Mouse (Mus musculus): Measurements from ENCODE around the gene Mchr1.

Mchr1 gene

GRCm38 (mm10) chr15:81226796-81227195 lies 8.5 kb upstream of the Mchr1 start:
- DNase-seq (ENCODE audit: low read depth, low spot score): no peak

- no peak for DNase-seq (ENCODE audit: low read depth, low spot score)
Observed at GRCm38 (mm10) chr15:81227275-81227674, 8.0 kb upstream of the Mchr1 start.

- DNase-seq (ENCODE audit: low read depth, low spot score): no peak
Observed at GRCm38 (mm10) chr15:81228258-81228657, 7.0 kb upstream of the Mchr1 start.

- DNase-seq (ENCODE audit: low read depth, low spot score): no peak
Observed at GRCm38 (mm10) chr15:81229791-81230190, 5.5 kb upstream of the Mchr1 start.

GRCm38 (mm10) chr15:81231325-81231724 lies 4.0 kb upstream of the Mchr1 start:
- DNase-seq (ENCODE audit: low read depth, low spot score): no peak

- no peak for DNase-seq (ENCODE audit: low read depth, low spot score)
Observed at GRCm38 (mm10) chr15:81236062-81236461, 763 bp downstream of the Mchr1 start.

- no peak for DNase-seq (ENCODE audit: low read depth, low spot score)
Observed at GRCm38 (mm10) chr15:81237471-81237870, 2.2 kb downstream of the Mchr1 start.

- DNase-seq (ENCODE audit: low read depth, low spot score): peak; percentile 73
Observed at GRCm38 (mm10) chr15:81239261-81239660, 4.0 kb downstream of the Mchr1 start.

GRCm38 (mm10) chr15:81239794-81240343 lies 4.6 kb downstream of the Mchr1 start:
- no peak for DNase-seq (ENCODE audit: low read depth, low spot score)

- DNase-seq (ENCODE audit: low read depth, low spot score): no peak
Observed at GRCm38 (mm10) chr15:81246890-81247289, 11.6 kb downstream of the Mchr1 start.

- DNase-seq (ENCODE audit: low read depth, low spot score): no peak
Observed at GRCm38 (mm10) chr15:81247583-81248340, 12.5 kb downstream of the Mchr1 start.

GRCm38 (mm10) chr15:81248341-81248679 lies 13.0 kb downstream of the Mchr1 start:
- no peak for DNase-seq (ENCODE audit: low read depth, low spot score)

GRCm38 (mm10) chr15:81248951-81249579 lies 13.8 kb downstream of the Mchr1 start:
- DNase-seq (ENCODE audit: low read depth, low spot score): no peak

GRCm38 (mm10) chr15:81252626-81253174 lies 17.4 kb downstream of the Mchr1 start:
- no peak for DNase-seq (ENCODE audit: low read depth, low spot score)

- no peak for DNase-seq (ENCODE audit: low read depth, low spot score)
Observed at GRCm38 (mm10) chr15:81253585-81253984, 18.3 kb downstream of the Mchr1 start.

GRCm38 (mm10) chr15:81254113-81254640 lies 18.9 kb downstream of the Mchr1 start:
- peak; percentile 58 for DNase-seq (ENCODE audit: low read depth, low spot score)

- DNase-seq (ENCODE audit: low read depth, low spot score): no peak
Observed at GRCm38 (mm10) chr15:81255063-81255462, 19.8 kb downstream of the Mchr1 start.

GRCm38 (mm10) chr15:81258296-81258695 lies 23.0 kb downstream of the Mchr1 start:
- DNase-seq (ENCODE audit: low read depth, low spot score): no peak

- no peak for DNase-seq (ENCODE audit: low read depth, low spot score)
Observed at GRCm38 (mm10) chr15:81259304-81259703, 24.0 kb downstream of the Mchr1 start.

GRCm38 (mm10) chr15:81260208-81260607 lies 24.9 kb downstream of the Mchr1 start:
- no peak for DNase-seq (ENCODE audit: low read depth, low spot score)

GRCm38 (mm10) chr15:81264392-81265095 lies 29.2 kb downstream of the Mchr1 start:
- no peak for DNase-seq (ENCODE audit: low read depth, low spot score)

- DNase-seq (ENCODE audit: low read depth, low spot score): no peak
Observed at GRCm38 (mm10) chr15:81267416-81267815, 32.1 kb downstream of the Mchr1 start.
